Mouse (Mus musculus): ENCODE data around the gene Myf5. TPM values are rescaled to one million over a fixed set of nuclear protein-coding genes. Genes with fewer than 3 reads are reported as not detected.

Gene Myf5
- total RNA-seq (2021), result 1 to 10 TPM; 4.2 to 4.9 TPM
- long read RNA-seq, experiment 1, partial matches to known transcripts, result 0 of 1 reads
- long read RNA-seq, experiment 1, other reads (novel, unspliced or antisense), result 1 of 1 reads
- long read RNA-seq, experiment 2, partial matches to known transcripts, result 0 of 4 reads
- long read RNA-seq, experiment 2, other reads (novel, unspliced or antisense), result 0 of 4 reads

GRCm38 (mm10) chr10:107485870-107486269, at the start of gene Myf5:
Gene Myf5 (minus strand): TSS chr10:107486134.
- peak; percentile 12 for DNase-seq
- intact Hi-C loops (cut with DNase I; ENCODE audit: low total_unique reads), result no loop called here

GRCm38 (mm10) chr10:107528758-107529157, 42.8 kb upstream of the Myf5 start:
- DNase-seq, result no peak
- intact Hi-C loops (cut with DNase I; ENCODE audit: low total_unique reads), result no loop called here

DNA sequence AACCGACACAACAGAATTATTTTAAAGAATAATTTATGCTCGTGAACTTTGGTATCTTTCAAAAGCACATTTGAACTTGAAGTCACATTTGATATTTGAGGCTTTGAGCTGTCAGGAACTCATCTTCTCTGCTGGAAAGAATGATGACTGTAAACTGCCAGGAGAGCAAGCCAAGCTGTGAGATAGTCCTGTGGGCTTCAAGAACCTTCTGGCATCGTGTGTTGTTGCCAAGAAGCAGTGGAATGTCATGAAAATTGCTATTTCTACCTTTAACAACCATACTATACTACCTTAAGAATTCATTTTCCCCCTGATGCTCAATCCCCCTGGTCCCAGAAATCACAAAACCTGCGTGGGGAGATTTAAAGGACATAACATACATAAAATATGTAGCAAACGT, 33.3 kb upstream of the Myf5 start:
- intact Hi-C loops (cut with DNase I; ENCODE audit: low total_unique reads), result no loop called here
- no peak for DNase-seq

GRCm38 (mm10) chr10:107516641-107517040, 30.7 kb upstream of the Myf5 start:
- intact Hi-C loops (cut with DNase I; ENCODE audit: low total_unique reads), result no loop called here
- DNase-seq, result no peak

- no peak for DNase-seq
These were observed 28.8 kb upstream of the Myf5 start for GRCm38 (mm10) chr10:107514735-107515134.

DNA sequence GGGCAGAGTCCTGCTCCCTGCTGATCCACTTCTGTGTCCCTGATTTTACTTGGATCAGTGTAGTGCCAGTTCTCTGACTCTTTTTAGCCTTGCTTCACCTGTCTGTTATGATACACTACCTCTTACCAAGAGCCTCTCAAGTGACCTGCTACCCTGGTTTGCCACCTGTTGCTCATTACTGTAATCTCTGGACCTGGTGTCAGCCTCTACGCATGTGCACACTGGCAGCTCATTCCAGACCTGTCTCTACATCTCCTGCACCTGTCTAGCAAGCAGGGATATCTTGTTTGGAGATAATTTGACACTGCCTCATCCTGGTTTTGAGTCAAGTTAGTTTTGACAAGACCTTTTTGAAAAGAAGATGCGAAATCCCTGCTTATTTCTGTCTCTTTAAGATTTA, 20.5 kb upstream of the Myf5 start:
- intact Hi-C loops (cut with DNase I; ENCODE audit: low total_unique reads), result no loop called here
- DNase-seq, result peak; percentile 13

More at GRCm38 (mm10) chr10:107514735-107515134, 28.8 kb upstream of the Myf5 start:
- intact Hi-C loops (cut with DNase I; ENCODE audit: low total_unique reads), result no loop called here

DNA sequence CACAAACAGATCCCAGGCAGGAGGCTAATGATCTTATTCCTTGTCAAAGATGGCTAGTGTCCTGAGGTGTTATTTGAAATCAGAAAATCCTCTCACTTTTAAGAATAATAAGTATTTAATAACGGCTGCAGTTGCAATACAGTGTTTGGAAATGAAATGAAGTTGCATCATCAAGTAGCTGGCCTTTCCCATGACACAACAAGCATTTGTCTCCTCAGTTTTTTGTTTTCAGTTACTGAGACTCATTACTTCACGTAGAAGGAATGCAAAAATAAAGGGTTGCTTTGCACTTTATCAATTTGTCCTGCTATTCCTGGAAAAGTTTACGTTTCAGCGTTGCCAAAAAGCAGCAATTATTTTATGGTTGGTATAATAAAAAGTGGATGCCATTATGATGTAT, 17.5 kb upstream of the Myf5 start:
- intact Hi-C loops (cut with DNase I; ENCODE audit: low total_unique reads), result no loop called here
- DNase-seq, result no peak

DNA sequence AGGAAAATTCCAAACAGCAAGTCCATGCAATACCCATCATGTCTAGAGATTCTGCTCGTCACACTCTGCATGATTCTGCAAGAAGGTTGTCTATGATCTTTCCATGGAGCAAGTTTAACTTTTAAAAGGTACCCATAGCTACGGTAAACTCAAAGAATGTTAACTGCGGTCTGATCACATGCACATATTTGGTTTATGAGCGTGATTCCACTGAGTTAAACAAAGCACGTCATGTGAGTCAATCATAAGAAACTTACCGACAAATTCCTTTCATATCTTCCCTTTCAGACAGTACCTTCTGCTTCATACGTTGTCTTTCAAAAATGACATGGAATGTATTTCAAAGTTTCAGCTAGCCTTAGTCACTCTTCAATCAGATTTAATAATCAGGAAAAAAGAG, 16.3 kb upstream of the Myf5 start:
- intact Hi-C loops (cut with DNase I; ENCODE audit: low total_unique reads), result no loop called here
- no peak for DNase-seq

DNA sequence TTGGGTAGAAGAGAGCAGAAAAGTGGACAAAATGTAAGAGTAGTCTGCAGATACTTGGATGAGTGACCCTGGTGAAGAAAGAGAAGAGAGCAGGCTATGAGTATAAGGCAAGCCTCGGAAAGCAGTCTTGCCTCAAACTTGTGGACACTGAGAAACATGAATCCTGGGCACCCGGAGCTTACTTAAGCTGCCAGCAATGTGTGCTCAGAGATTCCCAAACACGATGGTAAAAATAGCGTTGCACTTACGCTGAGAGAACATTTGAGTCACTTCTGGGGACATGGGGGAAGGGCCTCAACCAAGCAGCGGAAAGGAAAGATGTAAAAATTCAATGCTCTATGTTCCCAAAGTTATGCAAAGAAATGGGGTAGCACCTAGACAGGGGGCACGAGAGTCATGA, 13.7 kb upstream of the Myf5 start:
- intact Hi-C loops (cut with DNase I; ENCODE audit: low total_unique reads), result no loop called here
- DNase-seq, result peak; percentile 23

GRCm38 (mm10) chr10:107496402-107496801, 10.5 kb upstream of the Myf5 start:
- intact Hi-C loops (cut with DNase I; ENCODE audit: low total_unique reads), result no loop called here
- DNase-seq, result no peak

GRCm38 (mm10) chr10:107494568-107494967, 8.6 kb upstream of the Myf5 start, which contains the start of gene Myf6:
Gene Myf6 (minus strand): TSS chr10:107494737.
- DNase-seq, result no peak
- intact Hi-C loops (cut with DNase I; ENCODE audit: low total_unique reads), result no loop called here

DNA sequence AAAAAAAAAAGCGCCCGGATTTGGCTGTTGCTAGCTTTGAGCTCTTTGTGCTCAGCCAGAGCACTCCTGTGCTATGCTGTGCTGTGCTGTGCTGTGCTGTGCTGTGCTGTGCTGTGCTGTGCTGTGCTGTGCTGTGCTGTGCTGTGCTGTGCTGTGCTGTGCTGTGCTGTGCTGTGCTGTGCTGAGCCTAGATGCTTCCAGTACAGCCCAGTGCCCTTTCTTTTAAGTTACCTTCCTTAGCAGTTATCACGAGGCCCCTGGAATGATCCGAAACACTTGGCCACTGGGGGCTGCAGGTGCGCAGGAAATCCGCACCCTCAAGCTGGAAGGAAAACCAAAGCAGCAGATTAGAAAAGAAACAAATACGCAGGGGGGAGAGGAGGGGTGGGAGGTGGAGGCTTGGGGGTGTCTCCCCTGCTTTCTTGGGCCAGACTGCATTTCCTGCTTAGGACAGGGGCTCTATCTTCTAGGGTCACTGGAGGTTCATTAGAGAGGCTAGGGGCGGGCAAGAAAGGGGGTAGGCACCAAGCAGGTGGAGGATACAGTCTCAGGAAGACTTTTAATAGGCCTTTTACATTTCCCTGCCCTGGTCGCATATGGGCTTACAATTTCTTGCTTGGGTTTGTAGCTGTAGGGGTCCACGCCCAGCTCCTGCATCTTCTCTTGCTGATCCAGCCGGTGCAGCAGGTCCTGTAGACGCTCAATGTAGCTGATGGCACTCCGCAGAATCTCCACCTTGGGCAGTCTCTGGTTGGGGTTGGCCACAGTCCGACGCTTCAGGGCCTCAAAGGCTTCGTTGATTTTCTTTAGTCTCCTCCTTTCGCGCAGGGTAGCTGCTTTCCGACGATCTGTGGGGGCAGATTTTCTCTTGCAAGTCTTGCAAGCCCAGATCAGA, 7.9 kb upstream of the Myf5 start:
- intact Hi-C loops (cut with DNase I; ENCODE audit: low total_unique reads), result no loop called here
- DNase-seq, result no peak

- intact Hi-C loops (cut with DNase I; ENCODE audit: low total_unique reads), result no loop called here
- no peak for DNase-seq
These were observed 7.1 kb upstream of the Myf5 start for GRCm38 (mm10) chr10:107492867-107493579.

- no peak for DNase-seq
- intact Hi-C loops (cut with DNase I; ENCODE audit: low total_unique reads), result no loop called here
These were observed 2.9 kb upstream of the Myf5 start for GRCm38 (mm10) chr10:107488654-107489315.

GRCm38 (mm10) chr10:107486770-107487169, 836 bp upstream of the Myf5 start:
- DNase-seq, result peak; percentile 9
- intact Hi-C loops (cut with DNase I; ENCODE audit: low total_unique reads), result no loop called here

DNA sequence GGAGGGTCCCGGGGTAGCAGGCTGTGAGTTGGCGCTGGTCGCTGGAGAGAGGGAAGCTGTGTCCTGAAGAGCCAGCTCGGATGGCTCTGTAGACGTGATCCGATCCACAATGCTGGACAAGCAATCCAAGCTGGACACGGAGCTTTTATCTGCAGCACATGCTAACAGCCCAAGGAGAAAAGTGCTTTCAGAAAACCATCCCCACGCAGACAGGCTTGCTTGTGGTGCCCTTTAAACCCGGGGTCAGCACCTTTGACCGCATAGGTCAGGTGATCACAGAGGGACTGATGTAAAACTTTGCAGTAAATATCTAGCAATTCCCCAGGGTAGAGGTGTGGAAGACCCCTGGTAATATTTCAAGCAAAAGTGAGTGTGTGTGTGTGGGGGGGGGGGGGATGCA, 1.9 kb downstream of the Myf5 start:
- DNase-seq, result no peak
- intact Hi-C loops (cut with DNase I; ENCODE audit: low total_unique reads), result no loop called here

GRCm38 (mm10) chr10:107473497-107473896, 12.4 kb downstream of the Myf5 start:
- no peak for DNase-seq
- intact Hi-C loops (cut with DNase I; ENCODE audit: low total_unique reads), result loop anchor here (10.0 kb wide), 1 partner anchor 231 kb away; no protein-coding TSS in a partner anchor

- DNase-seq, result no peak
- intact Hi-C loops (cut with DNase I; ENCODE audit: low total_unique reads), result loop anchor here (10.0 kb wide), 1 partner anchor 233 kb away; no protein-coding TSS in a partner anchor
These were observed 14.2 kb downstream of the Myf5 start for GRCm38 (mm10) chr10:107471712-107472111.

DNA sequence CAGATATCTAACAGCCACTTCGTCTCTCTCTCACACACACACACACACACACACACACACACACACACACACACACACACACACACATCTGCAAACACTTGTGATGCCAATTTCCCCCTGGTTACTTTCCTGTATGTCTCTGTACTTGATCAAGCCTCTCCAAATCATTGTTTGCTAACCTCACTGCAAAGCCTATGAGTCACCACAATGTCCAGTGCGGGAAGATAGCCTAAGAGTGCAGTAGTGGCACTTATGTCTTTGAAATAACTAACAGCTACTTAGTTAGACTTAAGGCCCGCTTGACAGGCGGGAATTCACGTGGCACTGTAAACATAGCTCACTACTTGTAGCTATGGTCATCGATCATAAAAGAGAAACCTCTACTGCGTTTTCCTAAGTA, 18.1 kb downstream of the Myf5 start:
- DNase-seq, result no peak

More for the DNA sequence above, 18.1 kb downstream of the Myf5 start:
- intact Hi-C loops (cut with DNase I; ENCODE audit: low total_unique reads), result no loop called here

Data from gastrocnemius, postnatal 14 days (tissue).